Mouse (Mus musculus): ENCODE data around the gene Arhgap15. TPM values are rescaled to one million over a fixed set of nuclear protein-coding genes. Genes with fewer than 3 reads are reported as not detected.
A peak's percentile ranks its signal among the peaks of the same experiment; 100 is the strongest.

Arhgap15 gene
- total RNA-seq, 2 experiments from 2014 or later = 7.6 to 10.2 TPM

GRCm38 (mm10) chr2:44354786-44355185 lies 606.2 kb downstream of the Arhgap15 start:
- no peak for DNase-seq (ENCODE audit: low spot score in 2 of 2)
- intact Hi-C loops (cut with DNase I) = no loop called here

DNA sequence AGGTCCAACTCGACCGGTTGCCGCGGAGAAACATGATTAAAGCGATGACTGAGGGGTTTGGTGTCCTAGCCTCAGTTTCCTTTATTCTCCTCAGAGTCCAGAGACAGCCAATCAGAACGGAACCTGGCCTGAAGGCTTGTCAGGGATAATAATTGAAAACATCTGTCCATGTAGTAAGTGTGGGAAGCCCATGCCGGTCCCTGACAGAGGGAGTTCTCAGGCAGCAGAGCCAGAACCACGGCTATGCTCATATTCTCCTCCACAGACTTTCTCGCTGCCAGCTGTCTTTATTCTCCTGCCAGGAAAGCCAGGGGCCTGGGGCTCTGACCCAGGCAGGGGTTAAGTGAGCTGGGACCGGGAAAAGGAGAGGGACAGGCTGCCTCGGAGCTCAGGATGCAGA lies 606.7 kb downstream of the Arhgap15 start:
- intact Hi-C loops (cut with DNase I) = no loop called here
- DNase-seq (ENCODE audit: low spot score in 2 of 2) = no peak

DNA sequence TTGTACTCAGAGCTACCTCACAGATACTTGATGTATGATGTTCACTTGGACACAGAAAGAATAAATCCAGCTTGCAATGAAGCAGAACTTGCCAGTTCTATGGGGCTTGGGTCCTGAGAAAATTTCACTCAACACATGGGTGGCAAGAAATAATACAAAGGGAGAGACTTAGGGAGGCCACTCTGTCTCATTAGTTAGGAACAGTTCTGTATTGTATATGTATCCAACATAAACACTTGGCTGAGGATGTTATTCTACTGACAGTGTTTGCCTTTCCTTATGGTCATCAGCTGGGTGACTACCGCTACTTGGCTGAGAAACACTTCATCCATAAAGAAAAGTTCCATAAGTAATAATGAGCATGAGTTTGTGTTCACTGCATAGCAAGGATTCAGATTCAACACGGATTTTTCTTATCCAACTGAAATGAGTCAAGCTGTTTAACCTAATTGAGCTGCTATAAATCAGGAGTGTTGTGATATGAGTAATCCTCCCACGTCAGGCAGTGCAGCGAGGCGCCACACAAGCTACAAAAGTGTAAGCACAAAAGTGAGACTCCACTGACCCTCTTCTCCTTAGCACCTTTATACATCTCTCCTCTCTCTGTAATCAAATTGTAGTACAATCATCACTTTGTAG lies 607.7 kb downstream of the Arhgap15 start:
- intact Hi-C loops (cut with DNase I) = no loop called here
- no peak for DNase-seq (ENCODE audit: low spot score in 2 of 2)

- intact Hi-C loops (cut with DNase I) = no loop called here
- DNase-seq (ENCODE audit: low spot score in 2 of 2) = no peak
Observed at GRCm38 (mm10) chr2:44356887-44357251, 608.2 kb downstream of the Arhgap15 start.

DNA sequence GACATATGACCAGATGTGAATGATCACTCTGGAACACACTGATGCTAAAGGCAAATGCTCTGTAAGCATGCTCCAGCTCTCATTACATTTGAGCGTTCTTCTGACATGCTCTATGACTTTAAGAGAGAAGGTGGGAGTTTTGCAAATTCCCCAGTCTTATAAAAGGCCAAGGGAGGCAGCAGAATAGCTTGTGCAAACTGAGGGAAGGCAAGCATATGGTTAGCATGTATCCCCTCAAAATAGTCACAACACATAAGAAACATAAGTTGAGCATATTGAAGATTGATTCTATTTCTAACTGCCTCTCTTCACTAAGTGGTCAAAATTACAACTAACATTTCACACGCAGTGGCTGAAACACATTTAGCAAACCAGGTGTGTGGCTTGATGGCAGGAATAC lies 631.6 kb downstream of the Arhgap15 start:
- intact Hi-C loops (cut with DNase I) = no loop called here

GRCm38 (mm10) chr2:44384541-44384940 lies 635.9 kb downstream of the Arhgap15 start:
- DNase-seq (ENCODE audit: low spot score in 2 of 2) = peak; percentile 16 to 81
- intact Hi-C loops (cut with DNase I) = no loop called here

More for the DNA sequence above, 631.6 kb downstream of the Arhgap15 start:
- peak in 1 of 2 experiments; percentile 19 for DNase-seq (ENCODE audit: low spot score in 2 of 2)

GRCm38 (mm10) chr2:44389556-44389955 lies 640.9 kb downstream of the Arhgap15 start:
- intact Hi-C loops (cut with DNase I) = no loop called here
- DNase-seq (ENCODE audit: low spot score in 2 of 2) = no peak

GRCm38 (mm10) chr2:44393789-44394188 lies 645.2 kb downstream of the Arhgap15 start:
- no peak for DNase-seq (ENCODE audit: low spot score in 2 of 2)
- intact Hi-C loops (cut with DNase I) = no loop called here

DNA sequence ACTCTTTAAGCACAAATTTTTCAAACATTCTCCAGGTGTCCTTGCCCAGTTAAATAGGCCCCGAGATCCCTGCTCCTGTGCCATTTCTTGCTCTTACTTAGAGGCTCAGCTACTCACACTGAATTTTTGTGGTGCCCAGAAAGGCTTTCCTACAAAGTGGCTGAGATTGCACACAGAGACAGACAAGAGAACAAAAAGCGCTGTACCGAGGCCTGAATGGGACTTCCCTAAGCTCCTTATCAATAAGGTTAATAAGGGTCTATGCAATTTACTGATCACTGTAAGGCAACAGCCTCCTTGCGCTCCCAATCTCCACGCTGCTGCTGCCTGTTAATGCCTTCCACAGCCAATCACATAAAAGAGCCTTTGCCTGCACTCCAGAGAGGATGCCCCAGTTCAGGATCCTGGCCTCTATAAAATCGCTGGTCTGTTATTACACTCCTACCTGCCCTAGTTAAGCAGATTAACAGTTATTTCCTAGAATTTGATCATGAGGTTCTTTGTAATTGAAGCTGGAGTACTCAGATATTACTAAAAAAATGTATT lies 646.4 kb downstream of the Arhgap15 start:
- DNase-seq (ENCODE audit: low spot score in 2 of 2) = no peak
- intact Hi-C loops (cut with DNase I) = no loop called here

DNA sequence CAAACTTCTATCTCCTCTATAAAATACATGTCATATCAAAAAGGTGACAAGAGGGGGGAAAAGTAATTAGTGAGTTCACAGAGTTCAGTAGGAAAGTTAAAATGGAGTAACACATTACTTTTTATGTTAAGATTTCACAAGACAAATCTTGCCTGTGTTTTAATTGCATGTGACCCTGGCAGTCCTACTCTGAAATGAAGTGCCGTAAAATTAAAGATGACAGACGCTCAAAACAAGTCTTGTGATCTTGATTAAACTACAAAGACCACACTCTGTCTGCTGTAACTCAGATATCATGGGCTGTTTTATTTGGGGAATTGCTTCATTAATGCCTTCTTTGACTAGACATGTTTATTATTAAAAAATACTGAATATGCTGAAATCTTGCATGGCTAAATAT lies 647.0 kb downstream of the Arhgap15 start:
- intact Hi-C loops (cut with DNase I) = no loop called here
- no peak for DNase-seq (ENCODE audit: low spot score in 2 of 2)

- intact Hi-C loops (cut with DNase I) = no loop called here
- DNase-seq (ENCODE audit: low spot score in 2 of 2) = no peak
Observed at GRCm38 (mm10) chr2:44397209-44397608, 648.6 kb downstream of the Arhgap15 start.

- intact Hi-C loops (cut with DNase I) = no loop called here
- DNase-seq (ENCODE audit: low spot score in 2 of 2) = no peak
Observed at GRCm38 (mm10) chr2:44397735-44398337, 649.2 kb downstream of the Arhgap15 start.

DNA sequence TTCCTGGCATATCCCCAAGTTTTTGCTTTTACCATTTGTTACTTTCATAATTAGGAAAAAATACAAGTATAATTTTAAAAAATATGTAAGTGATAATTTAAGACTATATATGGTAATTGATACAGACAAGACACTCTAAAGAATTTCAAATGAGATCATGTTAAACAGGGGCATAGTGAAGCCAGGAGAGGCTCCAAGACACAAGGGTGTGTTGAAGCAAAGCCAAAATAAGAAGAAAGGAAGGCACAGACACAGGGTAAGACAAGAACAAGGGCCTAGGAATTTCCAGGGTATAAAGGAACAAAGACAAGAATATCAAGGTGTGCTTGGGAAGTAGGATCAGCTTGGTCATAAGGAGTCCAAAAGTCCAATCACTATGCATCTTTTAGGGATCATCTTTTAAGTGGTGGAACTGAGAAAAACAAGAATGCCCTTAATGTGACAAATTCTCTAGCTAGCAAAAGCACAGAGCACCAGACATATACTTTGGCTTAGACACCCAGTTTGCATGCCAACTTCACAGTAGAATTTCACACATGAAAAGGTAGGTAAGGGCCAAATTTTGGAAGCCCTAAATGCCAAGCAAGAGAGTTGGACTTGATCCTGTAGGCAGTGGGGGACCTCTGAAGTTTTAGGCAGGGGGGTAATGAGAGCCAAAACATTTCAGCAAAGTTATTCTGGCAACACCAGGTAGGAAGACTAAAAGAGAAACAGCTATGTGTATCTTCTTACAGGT lies 650.7 kb downstream of the Arhgap15 start:
- intact Hi-C loops (cut with DNase I) = no loop called here
- no peak for DNase-seq (ENCODE audit: low spot score in 2 of 2)

GRCm38 (mm10) chr2:44401704-44402422 lies 653.2 kb downstream of the Arhgap15 start:
- DNase-seq (ENCODE audit: low spot score in 2 of 2) = no peak
- intact Hi-C loops (cut with DNase I) = no loop called here

DNA sequence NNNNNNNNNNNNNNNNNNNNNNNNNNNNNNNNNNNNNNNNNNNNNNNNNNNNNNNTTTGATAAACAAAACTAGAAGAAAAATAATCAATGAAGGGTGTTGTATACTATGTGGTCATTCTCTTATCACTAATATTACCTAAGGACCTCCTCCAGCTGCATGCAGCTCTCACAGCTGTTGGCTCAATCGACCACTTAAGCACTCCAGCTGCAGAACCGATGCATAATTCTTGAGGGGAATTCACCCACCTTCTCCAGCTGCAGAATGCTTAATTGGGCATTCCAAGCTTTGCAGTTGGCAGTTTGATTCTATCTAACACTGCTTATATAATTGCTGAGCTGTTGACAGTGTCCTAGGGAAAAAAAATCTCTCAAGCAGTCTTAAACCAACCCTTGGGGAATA lies 663.0 kb downstream of the Arhgap15 start:
- intact Hi-C loops (cut with DNase I) = no loop called here
- DNase-seq (ENCODE audit: low spot score in 2 of 2) = no peak

- DNase-seq (ENCODE audit: low spot score in 2 of 2) = no peak
- intact Hi-C loops (cut with DNase I) = no loop called here
Observed at GRCm38 (mm10) chr2:44416331-44416730, 667.7 kb downstream of the Arhgap15 start.

DNA sequence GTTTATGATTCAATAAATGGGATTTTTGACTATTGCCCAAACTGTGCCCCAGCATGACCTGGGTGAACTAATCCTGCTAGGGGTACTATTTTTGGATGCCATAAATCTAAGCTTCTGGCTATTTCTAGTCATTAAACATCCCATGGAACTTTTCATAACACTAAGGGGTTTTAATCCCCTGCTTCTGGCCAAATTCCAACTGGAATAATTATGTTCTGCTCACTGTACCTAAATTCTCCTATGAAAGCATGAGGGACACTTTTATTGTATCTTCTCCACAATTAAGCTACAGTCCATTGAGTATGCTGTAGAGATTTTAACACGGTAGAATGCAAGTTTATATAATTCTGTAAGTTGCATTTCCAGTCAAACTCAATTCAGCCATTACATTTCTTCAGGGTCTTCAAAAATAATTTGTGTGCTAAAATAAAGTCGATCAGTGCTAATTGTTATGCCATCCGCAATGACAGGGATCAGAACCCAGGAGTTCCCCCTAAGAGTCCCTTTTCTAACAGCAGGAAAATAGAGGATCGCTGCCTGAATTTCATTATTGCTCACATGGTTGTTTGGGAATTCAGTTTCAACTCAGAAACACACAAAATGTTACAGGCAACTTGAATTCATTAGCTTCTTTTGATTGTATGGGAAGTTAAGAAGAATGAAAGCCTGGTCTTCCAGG lies 671.1 kb downstream of the Arhgap15 start:
- intact Hi-C loops (cut with DNase I) = no loop called here

DNA sequence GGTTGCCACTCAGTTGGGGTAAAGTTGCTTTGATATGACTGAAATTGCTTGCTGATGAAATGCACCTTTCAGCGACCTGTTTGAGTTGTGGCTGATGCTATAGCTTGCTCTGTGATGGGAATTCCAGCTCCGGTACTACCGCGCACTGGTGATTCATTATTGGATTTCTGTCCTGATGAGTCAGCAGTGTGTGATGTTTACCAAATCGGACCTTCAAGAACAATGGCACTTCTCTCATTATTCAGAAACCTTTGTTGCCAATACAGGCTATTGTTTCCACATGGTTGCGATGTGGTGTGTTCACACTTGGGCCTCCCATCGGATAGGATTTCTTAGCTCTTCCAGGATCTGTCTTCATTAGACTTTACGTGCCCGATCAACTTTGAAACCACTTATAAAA lies 681.9 kb downstream of the Arhgap15 start:
- no peak for DNase-seq (ENCODE audit: low spot score in 2 of 2)
- intact Hi-C loops (cut with DNase I) = no loop called here

More for the DNA sequence above, 671.1 kb downstream of the Arhgap15 start:
- no peak for DNase-seq (ENCODE audit: low spot score in 2 of 2)

DNA sequence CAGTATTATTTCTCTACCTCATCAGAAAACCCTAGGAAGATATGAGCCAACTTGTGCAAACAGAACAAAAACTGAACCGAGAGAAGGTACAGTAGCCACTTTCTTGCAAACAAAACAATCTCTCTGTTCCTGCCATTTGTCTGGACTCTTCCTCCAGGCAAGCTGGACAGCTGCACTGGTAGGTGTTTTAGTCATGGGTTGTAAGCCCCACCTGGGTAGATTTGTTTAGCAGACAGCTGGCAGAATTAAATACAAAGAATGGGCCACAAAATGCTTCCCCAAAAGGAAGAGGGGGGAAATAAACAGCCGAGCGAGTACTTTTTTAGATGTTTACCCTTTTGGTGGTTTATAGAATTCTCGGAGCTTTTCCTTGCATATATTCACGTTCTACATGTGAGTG lies 688.0 kb downstream of the Arhgap15 start:
- intact Hi-C loops (cut with DNase I) = no loop called here
- DNase-seq (ENCODE audit: low spot score in 2 of 2) = no peak

Measured in left cerebral cortex, postnatal 14 days (tissue).